Mouse (Mus musculus): ENCODE measurements around the gene Svs3b. TPM values are rescaled to one million over a fixed set of nuclear protein-coding genes. Genes with fewer than 3 reads are reported as not detected.

Gene Svs3b
- total RNA-seq (2023): not detected

GRCm38 (mm10) chr2:164256540-164256939 lies at the start of gene Svs3b:
TSS of gene Svs3b (minus strand) at chr2:164256640.

GRCm38 (mm10) chr2:164288968-164289367 lies 32.5 kb upstream of the Svs3b start, which contains the start of gene Svs3a:
TSS of gene Svs3a (plus strand) at chr2:164289268.

DNA sequence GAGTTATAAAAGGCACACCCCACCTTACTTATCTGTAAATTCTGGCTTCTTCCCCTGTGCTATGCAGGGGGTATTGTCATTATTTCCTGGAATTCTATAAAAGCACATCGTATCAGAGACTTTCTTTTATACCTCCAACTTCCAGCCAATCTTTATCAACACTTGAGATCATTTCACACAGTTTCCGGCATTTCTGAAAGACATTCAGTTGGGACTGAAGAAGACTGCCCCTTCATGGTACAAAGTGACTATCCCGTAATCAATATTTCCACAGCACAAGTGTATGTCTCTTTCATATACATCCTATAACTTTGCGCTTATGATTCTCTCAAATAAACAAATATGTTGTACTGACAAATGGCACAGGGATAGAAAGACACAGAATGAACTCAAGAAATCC lies 21.9 kb upstream of the Svs3b start, which contains the start of gene Svs4:
Gene Svs4, minus strand, starts transcription at position 101 of the 400 bp plus-strand sequence.

GRCm38 (mm10) chr2:164238366-164238765 lies 18.1 kb downstream of the Svs3b start, which contains the start of gene Svs2:
TSS of gene Svs2 (minus strand) at chr2:164238466.

DNA sequence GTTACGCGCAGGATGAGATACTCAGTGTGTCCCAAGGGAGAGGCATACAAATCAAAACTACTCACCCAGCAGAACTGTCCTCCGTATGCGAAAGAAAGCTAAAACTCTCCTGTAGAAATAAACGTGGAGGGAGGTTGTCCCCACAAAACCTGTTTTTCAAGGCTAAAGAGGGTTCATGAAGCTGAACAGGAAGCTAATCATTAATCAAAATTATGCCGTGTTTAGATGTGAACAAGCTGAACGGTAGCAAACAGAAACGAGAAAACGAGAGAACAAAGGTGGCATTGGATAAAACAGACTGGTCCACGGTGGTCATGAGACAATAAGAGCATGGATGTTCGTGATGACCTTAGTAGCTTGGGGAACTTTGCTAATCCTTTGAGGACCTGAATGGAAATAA lies 34.9 kb downstream of the Svs3b start, which contains the start of gene Wfdc15b:
Gene Wfdc15b, minus strand, starts transcription at position 139 of the 400 bp plus-strand sequence.

Other genes with a start within 250 kb of the Svs3b start
- 10 to 100 TPM; 12.4 to 15.4 TPM for gene Pabpc1l, start 231.2 kb downstream of the Svs3b start, total RNA-seq (2023)
- 100 to 1,000 TPM; 149 to 157 TPM for gene Stk4, start 186.3 kb downstream of the Svs3b start, total RNA-seq (2023)
- 10 to 100 TPM; 40.4 to 47.2 TPM for gene Tomm34, start 185.5 kb downstream of the Svs3b start, total RNA-seq (2023)
- gene Kcns1, start 85.5 kb downstream of the Svs3b start, total RNA-seq (2023): not detected
- not detected for gene Wfdc5, start 73.9 kb downstream of the Svs3b start, total RNA-seq (2023)
- not detected for gene Wfdc12, start 66.0 kb downstream of the Svs3b start, total RNA-seq (2023)
- gene Wfdc15a, start 56.5 kb downstream of the Svs3b start, total RNA-seq (2023): not detected
- not detected for gene Wfdc15b, start 35.0 kb downstream of the Svs3b start, total RNA-seq (2023)
- gene Svs2, start 18.2 kb downstream of the Svs3b start, total RNA-seq (2023): not detected
- gene Svs4, start 21.8 kb upstream of the Svs3b start, total RNA-seq (2023): not detected
- gene Svs3a, start 32.6 kb upstream of the Svs3b start, total RNA-seq (2023): not detected
- not detected for gene Svs6, start 60.1 kb upstream of the Svs3b start, total RNA-seq (2023)
- not detected for gene Svs5, start 76.1 kb upstream of the Svs3b start, total RNA-seq (2023)
- gene Slpi, start 132.5 kb upstream of the Svs3b start, total RNA-seq (2023): 100 to 1,000 TPM; 492 to 509 TPM
- gene Rbpjl, start 146.5 kb upstream of the Svs3b start, total RNA-seq (2023): not detected
- not detected for gene Matn4, start 148.5 kb upstream of the Svs3b start, total RNA-seq (2023)
- gene Sdc4, start 187.2 kb upstream of the Svs3b start, total RNA-seq (2023): 1 to 10 TPM; 1.3 to 1.4 TPM
- 10 to 100 TPM; 26.3 to 27.8 TPM for gene Sys1, start 200.3 kb upstream of the Svs3b start, total RNA-seq (2023)
- gene Gm20458, start 204.3 kb upstream of the Svs3b start, total RNA-seq (2023): 1 to 10 TPM in 1 of 2 experiments, not detected in 1; 1.7 TPM
- not detected for gene Trp53tg5, start 217.1 kb upstream of the Svs3b start, total RNA-seq (2023)
- gene Dbndd2, start 229.5 kb upstream of the Svs3b start, total RNA-seq (2023): 1 to 10 TPM; 2.1 to 2.7 TPM
- gene Pigt, start 240.9 kb upstream of the Svs3b start, total RNA-seq (2023): 10 to 100 TPM; 51.9 to 55.3 TPM